Mouse (Mus musculus) liver, adult 2 months (tissue): ENCODE measurements around the gene Klk7.

Source experiments
- CTCF ChIP-seq: fragments of 200-500 bp; IDR thresholded peaks from 2 replicates; pipeline ENCODE4 v1.5.1; 2011; ENCODE audit warnings: low read depth, low read length, control low read depth
- POLR2A ChIP-seq: fragments of 200-500 bp; IDR thresholded peaks from 2 replicates; pipeline ENCODE4 v1.6.1; 2011; ENCODE audit warnings: low read length, control low read depth; ENCODE audit not compliant: insufficient read depth; ENCODE audit errors: extremely low read depth

GRCm38 (mm10) chr7:43843801-43844200 lies 32.7 kb downstream of the Klk7 start:
- no peak for TF ChIP-seq POLR2A
- no peak for TF ChIP-seq CTCF
